Mouse (Mus musculus): ENCODE data around the gene Nudt15.

The Nudt15 gene

DNA sequence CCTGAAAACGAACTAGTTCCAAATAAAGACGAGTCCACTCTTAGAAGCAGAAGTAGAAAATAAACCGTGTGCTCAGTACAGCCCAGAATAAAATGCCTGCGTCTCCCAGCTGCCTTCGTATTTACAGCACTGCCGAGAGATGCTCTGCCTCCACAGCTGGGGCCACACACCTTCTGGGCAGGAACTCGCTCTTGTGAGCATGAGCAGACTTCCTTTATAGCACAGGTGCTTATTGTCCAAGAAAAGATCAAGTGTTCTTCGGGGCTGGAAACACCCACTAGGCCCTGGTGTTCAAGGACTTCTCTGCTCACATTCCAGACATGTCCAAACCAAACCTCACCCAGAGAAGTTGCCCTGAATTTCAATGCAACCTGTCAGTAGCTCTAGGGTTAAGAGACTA is 77.4 kb downstream of the Nudt15 start:
- DNase-seq (ENCODE audit: low read depth, low spot score) = peak; percentile 21

- no peak for DNase-seq (ENCODE audit: low read depth, low spot score)
Observed at GRCm38 (mm10) chr14:73469506-73469905, 78.5 kb downstream of the Nudt15 start.

Data from ES-CJ7 (cell line).